Mouse (Mus musculus): ENCODE results near the gene Adam12. TPM values are rescaled to one million over a fixed set of nuclear protein-coding genes. Genes with fewer than 3 reads are reported as not detected.

The Adam12 gene
- polyA plus RNA-seq, 1 experiment from 2014 or later, result 2.6 TPM

DNA sequence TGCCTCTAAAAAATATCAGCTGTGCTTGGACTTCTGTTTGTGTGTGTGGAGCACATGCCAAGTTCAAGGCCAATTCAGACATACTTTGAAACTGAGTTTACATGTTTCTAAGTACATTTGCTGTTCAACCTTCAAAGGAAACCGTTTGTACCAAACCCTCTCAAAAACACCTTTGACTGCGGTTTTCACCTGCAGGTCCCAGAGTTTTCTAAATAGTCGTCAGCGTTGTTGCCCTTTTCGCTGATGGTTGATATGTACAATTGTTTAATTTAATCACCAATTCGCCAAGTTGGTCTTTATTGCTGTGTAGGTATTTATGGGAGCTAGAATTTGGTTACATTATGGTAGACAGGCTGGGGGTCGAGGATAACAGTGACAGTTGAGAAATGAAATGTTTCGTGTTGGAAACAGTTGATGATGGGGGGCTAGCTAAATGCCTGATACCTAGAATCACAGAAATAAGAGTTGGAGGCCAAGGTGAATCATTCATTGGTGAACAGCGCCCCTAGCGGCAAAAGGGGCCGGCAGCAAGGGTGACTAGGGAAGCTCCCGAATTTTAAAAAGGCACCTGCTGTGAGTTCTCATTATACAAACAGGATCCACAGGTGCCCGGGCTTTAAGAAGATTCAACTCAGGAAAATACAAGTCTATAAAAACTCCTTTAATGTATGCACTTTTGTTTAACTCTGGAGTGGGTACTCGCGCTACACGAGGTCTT, 8.3 kb downstream of the Adam12 start:
- H3K36me3 ChIP-seq, result no peaks in the 10 kb centered on the region
- 29% methylated on average over 16 of the region's 16 CpGs for WGBS
- H3K4me2 ChIP-seq, result peak overlapping the region; percentile 92
- H3K4me1 ChIP-seq (replicated peaks), result peaks cover 27% of the 10 kb centered on the region
- peak overlapping the region; percentile 62 for H3K4me3 ChIP-seq
- no peak for ATAC-seq (ENCODE audit: low FRiP score)
- H3K27me3 ChIP-seq, result peaks cover 26% of the 10 kb centered on the region
- peak overlapping the region; percentile 80; the same call in 1 of the 2 replicates for H3K9ac ChIP-seq
- H3K9me3 ChIP-seq, result no peaks in the 10 kb centered on the region
- H3K27ac ChIP-seq, result no peak overlapping the region

DNA sequence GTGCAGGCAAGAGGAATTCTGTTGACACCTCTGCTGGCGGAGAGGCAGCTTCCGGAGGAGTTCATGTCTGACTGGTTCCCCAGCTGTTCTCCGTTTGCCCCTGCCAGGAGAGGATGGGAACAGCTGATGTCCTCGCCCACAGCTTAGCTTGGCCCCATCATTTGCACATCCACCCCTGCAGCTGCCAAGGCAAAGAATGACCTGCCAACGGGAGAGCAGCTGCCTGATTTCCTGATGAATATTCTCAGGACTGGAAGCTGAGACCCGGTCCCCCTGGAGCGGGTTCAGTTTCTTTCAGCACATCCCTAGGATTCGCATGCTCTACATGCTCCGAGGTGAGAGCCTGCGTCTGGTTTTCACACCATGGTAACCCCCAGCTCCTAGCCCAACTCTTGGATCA, 24.0 kb downstream of the Adam12 start:
- ATAC-seq (ENCODE audit: low FRiP score), result no peak
- 35% methylated on average over 10 of the region's 10 CpGs for WGBS

DNA sequence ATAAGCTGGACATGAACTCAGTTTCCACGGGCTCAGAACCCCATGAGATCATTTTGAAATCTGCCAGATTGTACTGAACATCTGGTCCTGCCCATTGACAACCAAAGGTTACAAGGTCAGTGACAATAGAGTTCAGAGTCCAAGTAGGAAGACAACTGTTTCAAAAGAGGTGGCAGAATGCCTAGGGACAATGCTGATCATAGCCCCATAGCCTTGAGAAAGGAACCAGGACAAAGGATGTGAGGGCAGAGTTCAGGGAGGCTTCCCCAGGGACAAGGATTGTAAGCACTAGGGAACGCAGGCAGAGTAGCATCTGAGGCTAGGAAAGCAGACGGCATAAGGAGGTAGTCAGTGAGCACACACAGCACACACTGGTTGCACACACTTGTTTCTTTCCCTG, 38.9 kb downstream of the Adam12 start:
- 24% methylated on average over 3 of the region's 3 CpGs for WGBS
- Histone ChIP-seq H3K36me3 (no peaks in the 10 kb centered on the region), H3K4me3 (no peak overlapping the region), H3K27me3 (peaks cover 3% of the 10 kb centered on the region; the same call in 1 of the 2 replicates), H3K27ac (no peak overlapping the region), H3K4me1 (replicated peaks) (no peaks in the 10 kb centered on the region), H3K9me3 (no peaks in the 10 kb centered on the region), H3K9ac (no peak overlapping the region), H3K4me2 (no peak overlapping the region)
- ATAC-seq (ENCODE audit: low FRiP score), result no peak

More for the DNA sequence above, 24.0 kb downstream of the Adam12 start:
- Histone ChIP-seq H3K4me2 (no peak overlapping the region), H3K36me3 (no peaks in the 10 kb centered on the region), H3K27ac (no peak overlapping the region; the same call in 1 of the 2 replicates), H3K9ac (no peak overlapping the region), H3K4me3 (no peak overlapping the region), H3K27me3 (no peaks in the 10 kb centered on the region), H3K9me3 (no peaks in the 10 kb centered on the region), H3K4me1 (replicated peaks) (peaks cover 6% of the 10 kb centered on the region; the same call in 1 of the 2 replicates)

DNA sequence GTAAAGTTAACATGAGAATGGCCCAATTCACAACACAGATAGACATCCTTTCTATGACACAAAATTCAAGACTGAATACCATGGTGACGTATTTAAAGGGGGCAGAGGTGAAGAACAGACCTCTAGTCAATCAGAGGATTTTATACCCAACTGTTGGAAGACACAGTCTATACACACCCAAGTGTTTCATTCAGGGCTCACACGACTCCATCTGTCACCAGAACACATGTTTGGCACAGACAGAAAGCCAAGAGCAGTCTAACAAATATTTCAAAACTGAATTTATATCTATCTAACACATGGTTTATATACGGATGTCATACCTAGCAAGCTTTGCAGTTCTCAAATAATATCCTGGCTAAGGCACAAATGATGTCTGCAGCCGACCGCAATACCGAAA, 41.8 kb downstream of the Adam12 start:
- Histone ChIP-seq H3K9me3 (no peaks in the 10 kb centered on the region), H3K4me3 (no peak overlapping the region), H3K27ac (no peak overlapping the region), H3K4me1 (replicated peaks) (no peaks in the 10 kb centered on the region), H3K9ac (no peak overlapping the region), H3K4me2 (no peak overlapping the region), H3K27me3 (peaks cover 3% of the 10 kb centered on the region; the same call in 1 of the 2 replicates), H3K36me3 (no peaks in the 10 kb centered on the region)
- no peak for ATAC-seq (ENCODE audit: low FRiP score)
- WGBS, result 88% methylated on average over 6 of the region's 6 CpGs

- no peaks in the 10 kb centered on the region for H3K4me1 ChIP-seq (replicated peaks)
- no peak overlapping the region for H3K27ac ChIP-seq
- H3K9me3 ChIP-seq, result no peaks in the 10 kb centered on the region
- peaks cover 3% of the 10 kb centered on the region; the same call in 1 of the 2 replicates for H3K27me3 ChIP-seq
- H3K4me2 ChIP-seq, result no peak overlapping the region
- no peak overlapping the region for H3K9ac ChIP-seq
- no peak for ATAC-seq (ENCODE audit: low FRiP score)
- no peak overlapping the region for H3K4me3 ChIP-seq
- no peaks in the 10 kb centered on the region for H3K36me3 ChIP-seq
- 83% methylated on average over 6 of the region's 6 CpGs for WGBS
These were observed 43.4 kb downstream of the Adam12 start for GRCm38 (mm10) chr7:134188565-134188964.

DNA sequence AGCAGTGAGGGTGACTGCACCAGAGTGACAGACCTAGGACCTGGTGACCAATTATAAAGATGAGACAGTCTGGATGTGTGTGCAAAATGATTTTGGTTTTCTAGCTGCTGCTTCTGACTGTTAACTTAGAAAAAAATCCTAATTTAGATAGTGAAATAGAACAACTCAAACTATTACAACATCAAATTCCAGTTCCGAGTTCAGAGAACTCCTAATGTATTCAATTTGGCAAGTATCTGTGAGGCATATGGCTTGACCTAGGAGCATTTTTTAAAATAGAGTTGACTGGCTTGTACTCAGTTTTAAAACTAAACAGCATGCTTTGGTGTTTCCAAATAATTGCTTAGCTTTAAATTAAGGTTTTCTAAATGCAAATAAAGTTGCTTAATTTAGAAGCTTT, 44.0 kb downstream of the Adam12 start:
- Histone ChIP-seq H3K9ac (no peak overlapping the region), H3K4me1 (replicated peaks) (no peaks in the 10 kb centered on the region), H3K36me3 (no peaks in the 10 kb centered on the region), H3K4me2 (no peak overlapping the region), H3K9me3 (no peaks in the 10 kb centered on the region), H3K27ac (no peak overlapping the region), H3K4me3 (no peak overlapping the region), H3K27me3 (peaks cover 3% of the 10 kb centered on the region; the same call in 1 of the 2 replicates)
- ATAC-seq (ENCODE audit: low FRiP score), result no peak
- 88% methylated on average over 1 of the region's 1 CpGs for WGBS

DNA sequence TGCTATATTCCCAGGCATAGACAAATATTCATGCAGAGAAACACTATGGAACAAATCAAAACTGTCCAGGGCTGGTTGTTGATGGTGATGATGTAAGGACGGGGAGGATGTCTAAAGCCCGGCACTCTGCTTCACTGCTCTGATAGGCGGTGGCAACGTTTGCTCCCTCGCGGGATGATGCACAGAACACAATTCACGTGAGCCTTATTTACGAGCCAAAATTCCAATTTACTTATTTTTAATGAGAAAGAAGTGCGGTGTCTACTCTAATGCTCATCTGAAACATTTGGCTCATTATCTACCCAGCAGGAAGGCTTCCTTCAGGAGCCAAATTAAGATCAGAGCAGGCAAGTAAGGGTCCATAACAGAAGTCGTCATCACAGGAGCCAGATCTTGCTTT, 45.4 kb downstream of the Adam12 start:
- ATAC-seq (ENCODE audit: low FRiP score), result no peak
- Histone ChIP-seq H3K4me3 (no peak overlapping the region), H3K4me1 (replicated peaks) (peaks cover 3% of the 10 kb centered on the region; the same call in 1 of the 2 replicates), H3K4me2 (no peak overlapping the region), H3K27ac (no peak overlapping the region), H3K9ac (no peak overlapping the region), H3K27me3 (no peaks in the 10 kb centered on the region), H3K36me3 (no peaks in the 10 kb centered on the region), H3K9me3 (no peaks in the 10 kb centered on the region)
- WGBS, result 79% methylated on average over 10 of the region's 10 CpGs

DNA sequence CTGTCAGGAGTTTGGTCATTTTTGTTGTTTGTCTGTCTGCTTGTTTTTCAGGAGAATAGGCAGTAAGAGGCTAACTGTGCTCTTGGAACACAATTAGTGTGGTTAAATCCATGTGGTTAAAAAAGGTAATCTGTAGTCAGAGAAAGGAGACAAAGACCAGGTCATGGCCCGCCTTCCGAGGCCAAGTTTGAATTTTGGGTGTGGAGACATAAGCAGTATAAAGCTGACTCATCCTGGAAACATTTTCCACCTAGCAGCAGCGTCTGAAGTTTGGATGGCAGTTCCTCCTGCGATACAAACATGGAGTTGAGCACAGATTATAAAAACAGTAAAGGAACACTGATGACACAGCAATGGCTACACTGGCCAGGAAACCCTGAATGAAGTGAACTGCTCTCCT, 46.2 kb downstream of the Adam12 start:
- no peaks in the 10 kb centered on the region for H3K36me3 ChIP-seq
- H3K4me3 ChIP-seq, result no peak overlapping the region
- 92% methylated on average over 4 of the region's 4 CpGs for WGBS
- H3K27me3 ChIP-seq, result no peaks in the 10 kb centered on the region
- no peaks in the 10 kb centered on the region for H3K9me3 ChIP-seq
- no peak for ATAC-seq (ENCODE audit: low FRiP score)
- no peak overlapping the region for H3K9ac ChIP-seq
- no peak overlapping the region for H3K4me2 ChIP-seq
- H3K4me1 ChIP-seq (replicated peaks), result peaks cover 6% of the 10 kb centered on the region
- no peak overlapping the region for H3K27ac ChIP-seq

GRCm38 (mm10) chr7:134181717-134182116, 50.2 kb downstream of the Adam12 start:
- WGBS, result 48% methylated on average over 1 of the region's 1 CpGs
- Histone ChIP-seq H3K4me1 (replicated peaks) (peaks cover 6% of the 10 kb centered on the region), H3K27me3 (no peaks in the 10 kb centered on the region), H3K4me2 (no peak overlapping the region), H3K9ac (no peak overlapping the region), H3K4me3 (no peak overlapping the region), H3K9me3 (no peaks in the 10 kb centered on the region), H3K27ac (peak overlapping the region; percentile 13; the same call in 1 of the 2 replicates), H3K36me3 (no peaks in the 10 kb centered on the region)
- no peak for ATAC-seq (ENCODE audit: low FRiP score)

DNA sequence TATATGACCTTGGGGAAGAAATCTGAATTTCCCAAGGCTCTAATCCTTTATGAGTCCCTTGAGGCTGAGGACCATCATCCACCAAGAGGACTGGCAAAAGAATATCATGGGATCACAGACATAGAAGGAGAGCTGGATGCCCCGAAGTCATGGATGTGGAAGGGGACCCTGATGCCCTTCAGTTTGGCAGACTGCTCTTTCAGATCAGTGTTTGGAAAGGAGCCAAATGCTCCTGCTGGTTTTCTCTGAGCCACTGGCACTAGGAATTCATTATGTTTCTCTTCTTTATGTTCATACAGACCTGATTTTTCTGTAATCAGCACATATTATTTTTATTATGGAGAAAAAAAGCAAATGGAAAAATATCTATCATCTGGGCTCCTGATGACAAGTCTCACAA, 50.9 kb downstream of the Adam12 start:
- Histone ChIP-seq H3K9me3 (no peaks in the 10 kb centered on the region), H3K27ac (peak overlapping the region; percentile 13; the same call in 1 of the 2 replicates), H3K4me1 (replicated peaks) (peaks cover 6% of the 10 kb centered on the region), H3K27me3 (no peaks in the 10 kb centered on the region), H3K36me3 (no peaks in the 10 kb centered on the region), H3K4me3 (no peak overlapping the region), H3K9ac (no peak overlapping the region), H3K4me2 (no peak overlapping the region)
- 56% methylated on average over 1 of the region's 1 CpGs for WGBS
- no peak for ATAC-seq (ENCODE audit: low FRiP score)

DNA sequence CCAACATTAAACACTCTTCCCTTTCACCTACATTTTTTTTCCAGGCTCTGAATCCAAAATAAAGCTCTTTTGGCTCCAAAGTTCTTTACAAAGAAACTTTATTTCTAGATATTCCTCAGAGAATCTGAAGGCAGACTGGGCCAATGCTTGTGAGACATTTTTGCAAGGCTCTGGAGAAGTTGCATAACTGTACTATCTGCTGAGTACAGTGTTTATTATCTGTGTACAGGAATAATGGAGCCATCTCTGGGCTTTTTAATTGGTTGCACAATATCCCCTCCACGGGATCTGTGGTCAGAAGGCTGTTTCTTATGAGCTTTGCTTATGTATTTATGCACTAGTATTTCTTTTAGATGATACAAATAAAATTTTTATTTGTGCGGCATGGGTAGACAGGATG, 54.9 kb downstream of the Adam12 start:
- Histone ChIP-seq H3K9me3 (no peaks in the 10 kb centered on the region), H3K4me1 (replicated peaks) (peaks cover 6% of the 10 kb centered on the region), H3K27me3 (no peaks in the 10 kb centered on the region), H3K27ac (no peak overlapping the region), H3K4me3 (no peak overlapping the region), H3K9ac (no peak overlapping the region), H3K4me2 (no peak overlapping the region), H3K36me3 (no peaks in the 10 kb centered on the region)
- ATAC-seq (ENCODE audit: low FRiP score), result no peak
- WGBS, result 80% methylated on average over 2 of the region's 2 CpGs

- H3K9me3 ChIP-seq, result no peaks in the 10 kb centered on the region
- H3K4me3 ChIP-seq, result no peak overlapping the region
- H3K4me1 ChIP-seq (replicated peaks), result no peaks in the 10 kb centered on the region
- no peak for ATAC-seq (ENCODE audit: low FRiP score)
- no peaks in the 10 kb centered on the region for H3K36me3 ChIP-seq
- H3K4me2 ChIP-seq, result no peak overlapping the region
- WGBS, result 88% methylated on average over 4 of the region's 4 CpGs
- no peak overlapping the region for H3K9ac ChIP-seq
- H3K27ac ChIP-seq, result no peak overlapping the region
- no peaks in the 10 kb centered on the region for H3K27me3 ChIP-seq
These were observed 56.7 kb downstream of the Adam12 start for GRCm38 (mm10) chr7:134175201-134175600.

DNA sequence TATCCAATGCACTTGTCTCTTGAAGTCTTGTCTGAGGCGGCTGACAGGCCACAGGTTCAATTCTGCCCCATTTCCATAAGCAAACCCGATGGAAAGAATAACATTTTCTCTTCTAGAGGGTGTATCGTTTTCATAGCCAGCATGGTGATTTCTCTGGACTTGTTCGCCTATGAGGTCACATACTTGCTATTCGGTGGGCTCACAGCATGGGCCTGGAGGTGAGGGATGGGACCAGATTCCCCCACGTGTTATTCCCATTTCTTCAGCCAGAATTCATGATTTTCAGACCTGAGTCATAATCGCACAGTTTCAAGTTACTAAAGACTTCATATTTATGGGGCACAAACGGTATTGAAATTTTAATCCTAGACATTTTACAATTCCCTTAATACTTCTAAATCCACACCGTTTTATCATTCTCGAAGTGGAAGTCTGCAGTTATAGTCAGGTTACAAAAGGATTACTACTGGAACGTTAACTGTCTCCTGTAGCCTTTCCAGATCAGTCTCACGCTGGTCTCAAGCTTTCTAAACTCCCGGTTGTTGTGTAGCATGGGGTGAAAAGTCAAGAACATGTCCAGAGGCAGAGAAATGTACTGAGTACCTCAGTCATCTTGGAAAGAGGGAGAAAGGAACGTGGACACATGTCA, 58.4 kb downstream of the Adam12 start:
- H3K27ac ChIP-seq, result no peak overlapping the region
- H3K4me1 ChIP-seq (replicated peaks), result no peaks in the 10 kb centered on the region
- WGBS, result 89% methylated on average over 14 of the region's 14 CpGs
- H3K9me3 ChIP-seq, result no peaks in the 10 kb centered on the region
- no peak for ATAC-seq (ENCODE audit: low FRiP score)
- no peaks in the 10 kb centered on the region for H3K36me3 ChIP-seq
- no peak overlapping the region for H3K4me2 ChIP-seq
- H3K4me3 ChIP-seq, result no peak overlapping the region
- H3K27me3 ChIP-seq, result no peaks in the 10 kb centered on the region
- no peak overlapping the region for H3K9ac ChIP-seq
